13 mouse cellular contexts compared by ENCODE assay signal in genomic region chr7:65813611-65814212, GRCm38 (mm10).
"Had no signal": no experiment of that assay in that cellular context is flagged by ENCODE, and none has a peak within 500 bp of the region (broad histone marks: within the 10 kb centered on the region; RNA-seq: fewer than 3 reads in every experiment).

No protein-coding gene starts in this region.

- H3K27me3 ChIP-seq: limb, embryonic 12.5 days; midbrain, embryonic 13.5 days had no signal

- H3K27ac ChIP-seq: limb, embryonic 12.5 days; liver, embryonic 14.5 days; midbrain, embryonic 13.5 days had no signal

- H3K4me2 ChIP-seq: limb, embryonic 12.5 days; midbrain, embryonic 13.5 days had no signal

- DNase-seq: kidney, adult 8-10 months; kidney, postnatal 25 days; layer of hippocampus, postnatal 36 days; liver; lung, adult 18-20 months; lung, postnatal 10 days; right cerebral cortex, adult 18-20 months; right cerebral cortex, postnatal 25 days; thymus, adult 18-20 months; thymus, postnatal 14 days had no signal

- H3K36me3 ChIP-seq: limb, embryonic 12.5 days; midbrain, embryonic 13.5 days had no signal

- ATAC-seq: midbrain, embryonic 13.5 days had no signal

- H3K4me3 ChIP-seq: limb, embryonic 12.5 days; midbrain, embryonic 13.5 days had no signal

- H3K9ac ChIP-seq: limb, embryonic 12.5 days; liver, embryonic 14.5 days; midbrain, embryonic 13.5 days had no signal

- H3K4me1 ChIP-seq: limb, embryonic 12.5 days; midbrain, embryonic 13.5 days had no signal
